Mouse (Mus musculus) gastrocnemius, postnatal 36 days (tissue): ENCODE measurements around the gene Hs6st2. TPM values are rescaled to one million over a fixed set of nuclear protein-coding genes. Genes with fewer than 3 reads are reported as not detected.
A peak's percentile ranks its signal among the peaks of the same experiment; 100 is the strongest.

ENCODE experiments used
- DNase-seq, 2 experiments: peaks; one replicate each; pipeline ENCODE4 v3.0.0; 2022
- intact Hi-C: fragments of 180-260 bp; cut with DNase I; formaldehyde crosslinking; loops from one replicate; pipeline ENCODE4 v1.15.1; 2025
- long read RNA-seq, 2 experiments: library from polyadenylated mRNA; stranded (forward); transcript quantifications; one replicate each; pipeline ENCODE4 v2.0.0; 2021
- total RNA-seq, 2 experiments: library from RNA; stranded (reverse); gene quantifications; 2 replicates each; pipeline ENCODE4 v1.2.3; 2021

Hs6st2 gene
- total RNA-seq: 1 to 10 TPM; 3.0 to 3.7 TPM
- long read RNA-seq, experiment 1, partial matches to known transcripts: 1 of 1 reads
- long read RNA-seq, experiment 1, other reads (novel, unspliced or antisense): 0 of 1 reads
- long read RNA-seq, experiment 2, partial matches to known transcripts: 0 of 1 reads
- long read RNA-seq, experiment 2, other reads (novel, unspliced or antisense): 1 of 1 reads

DNA sequence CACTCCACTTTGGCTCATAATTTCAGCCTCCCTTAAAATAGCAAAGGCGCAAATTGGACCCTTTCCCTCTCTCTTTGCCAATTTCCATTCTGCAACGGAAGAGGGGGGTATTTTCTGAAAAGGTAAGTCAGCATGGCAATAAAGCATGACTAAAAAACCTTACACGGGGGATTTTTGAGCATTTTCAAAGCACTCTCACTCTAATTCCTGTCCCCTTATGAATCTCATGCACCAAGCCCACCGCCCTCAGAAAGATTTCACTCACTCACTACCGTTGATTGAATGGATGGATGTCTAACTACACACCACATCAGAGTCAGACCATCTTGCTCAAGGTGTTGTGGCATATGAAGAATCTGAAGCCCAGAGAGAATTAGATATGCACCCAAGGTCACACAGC lies at the start of gene Hs6st2:
Hs6st2 (minus strand) TSS at position 101 of the 400 bp plus-strand sequence.
- intact Hi-C loops: no loop called here
- no peak for DNase-seq

DNA sequence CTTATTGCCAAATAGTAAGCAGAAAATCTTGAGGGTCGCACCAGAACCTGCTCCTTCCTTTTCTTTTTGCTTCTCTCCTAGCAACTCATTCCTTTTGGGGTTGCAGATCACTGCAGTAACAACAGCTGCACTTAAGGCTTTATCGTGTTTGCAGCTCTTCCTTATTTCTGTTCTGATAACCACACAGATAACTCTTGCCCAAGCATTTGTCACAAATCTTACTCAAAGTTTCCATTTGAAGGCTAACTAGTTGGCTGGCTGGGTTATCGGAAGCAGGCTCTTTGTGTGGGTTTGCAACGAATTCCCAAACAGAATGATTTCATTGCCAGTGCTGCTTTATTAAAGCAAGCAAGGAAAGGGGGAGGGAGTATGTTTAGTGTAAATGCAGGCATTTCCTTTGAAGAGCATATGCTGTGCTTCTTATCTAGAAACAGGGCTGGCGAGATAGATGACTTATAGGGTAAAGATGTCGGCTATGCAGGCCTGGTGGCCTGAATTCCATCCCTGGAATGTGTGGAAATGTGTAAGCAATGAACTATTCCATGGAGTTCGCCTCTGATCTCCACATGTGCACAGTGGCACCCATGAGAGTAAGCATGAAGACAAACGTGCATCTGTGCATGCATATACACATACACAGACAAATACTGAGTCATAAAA lies 32.6 kb upstream of the Hs6st2 start:
- DNase-seq: no peak
- intact Hi-C loops: no loop called here

DNA sequence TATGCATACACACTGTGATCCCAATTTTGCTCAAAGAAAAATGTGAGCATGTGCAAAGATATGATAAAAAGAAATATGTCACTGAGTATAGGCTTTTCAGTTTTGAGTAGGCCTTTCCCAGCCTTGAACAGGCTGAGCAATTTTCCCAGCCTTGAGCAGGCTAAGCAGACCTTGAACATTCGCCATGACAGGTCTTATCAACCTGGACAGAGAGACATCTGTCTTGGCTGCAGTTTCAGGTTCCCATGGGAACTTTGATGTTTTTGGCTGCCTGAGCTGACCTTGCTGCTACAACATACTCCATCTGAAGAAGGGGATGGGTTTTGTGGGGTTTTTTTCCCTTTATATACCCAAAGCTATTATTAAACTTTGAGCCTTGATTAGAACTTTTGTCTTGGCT lies 31.3 kb upstream of the Hs6st2 start:
- DNase-seq: no peak
- intact Hi-C loops: no loop called here

DNA sequence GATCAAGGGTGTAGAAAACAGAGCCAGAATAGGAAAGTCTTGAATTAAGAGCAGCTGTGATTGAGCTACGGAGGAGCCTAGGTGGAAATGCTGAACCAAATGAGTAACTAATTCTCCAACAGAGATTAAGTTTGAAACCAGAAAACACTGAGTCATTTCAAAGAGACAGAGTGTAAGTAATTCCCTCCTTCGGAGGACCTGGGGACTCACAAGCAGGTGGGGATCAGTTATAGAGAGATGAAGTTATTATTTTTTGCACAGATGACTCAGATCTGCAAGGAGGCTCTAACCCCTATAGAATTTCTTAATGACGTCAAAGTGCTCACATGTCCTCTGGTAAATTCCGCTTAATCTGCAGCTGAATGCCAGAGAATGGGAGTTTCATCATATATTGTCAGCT lies 21.2 kb upstream of the Hs6st2 start:
- intact Hi-C loops: no loop called here
- no peak for DNase-seq

DNA sequence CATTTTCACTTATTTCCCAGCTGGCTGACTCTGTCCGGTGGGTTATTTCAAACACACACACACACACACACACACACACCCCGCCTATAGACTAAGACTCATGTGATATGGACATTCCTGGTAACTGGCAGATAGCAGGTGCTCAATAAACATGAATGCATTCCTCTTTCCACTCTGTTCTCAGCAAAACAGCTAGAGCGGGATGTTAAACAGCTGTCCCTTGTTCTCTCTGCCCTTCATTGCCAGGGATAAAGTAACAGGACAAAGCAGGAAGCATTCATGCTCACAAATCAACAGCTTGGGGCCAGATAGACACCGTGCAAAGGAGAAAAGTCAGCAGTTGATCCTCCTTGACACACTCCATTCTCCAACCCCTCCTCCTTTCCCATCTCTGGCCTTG lies 17.4 kb upstream of the Hs6st2 start:
- intact Hi-C loops: no loop called here
- DNase-seq: no peak

DNA sequence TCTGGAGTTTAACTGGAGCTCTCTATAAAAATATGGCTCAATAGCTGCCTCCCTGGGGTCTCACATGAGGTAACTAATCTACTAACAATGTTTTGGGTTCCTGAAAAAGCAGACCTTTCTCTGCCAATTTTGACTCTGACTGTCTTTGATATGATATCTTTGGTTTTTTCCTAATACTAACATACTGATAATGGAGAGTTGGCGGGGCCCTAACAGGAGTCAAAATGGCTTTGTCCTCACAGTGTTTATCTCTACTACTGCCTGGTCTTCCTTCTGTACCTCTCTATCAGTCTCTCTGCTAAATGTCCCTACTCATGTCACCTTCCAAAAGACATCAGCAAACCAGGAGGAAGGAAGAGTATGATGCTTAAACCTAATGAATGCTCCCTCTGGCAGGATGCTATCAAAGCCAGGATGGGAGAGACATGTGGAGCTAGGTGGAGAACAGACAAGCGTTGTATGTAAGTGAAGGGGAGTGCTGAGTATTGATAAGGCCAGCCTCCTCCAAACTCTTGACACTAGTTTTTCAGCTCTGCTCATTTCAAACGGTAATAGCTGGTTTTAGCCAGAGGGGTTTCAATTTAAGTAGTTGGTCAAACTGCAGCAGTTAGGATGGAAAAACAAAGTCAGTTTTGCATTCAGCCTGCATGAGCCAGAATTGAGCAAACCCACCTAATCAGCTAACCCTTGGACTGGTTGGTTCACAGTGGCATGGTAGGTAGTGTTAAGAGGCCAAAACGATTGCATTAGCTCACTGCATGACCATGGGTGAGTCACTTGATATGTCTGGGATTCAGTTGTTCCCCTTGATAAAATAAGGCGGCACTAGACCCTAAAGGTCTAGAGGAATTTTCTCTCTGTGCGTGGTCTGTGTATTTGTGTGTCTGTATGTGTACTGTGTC lies 4.6 kb upstream of the Hs6st2 start:
- no peak for DNase-seq
- intact Hi-C loops: no loop called here

DNA sequence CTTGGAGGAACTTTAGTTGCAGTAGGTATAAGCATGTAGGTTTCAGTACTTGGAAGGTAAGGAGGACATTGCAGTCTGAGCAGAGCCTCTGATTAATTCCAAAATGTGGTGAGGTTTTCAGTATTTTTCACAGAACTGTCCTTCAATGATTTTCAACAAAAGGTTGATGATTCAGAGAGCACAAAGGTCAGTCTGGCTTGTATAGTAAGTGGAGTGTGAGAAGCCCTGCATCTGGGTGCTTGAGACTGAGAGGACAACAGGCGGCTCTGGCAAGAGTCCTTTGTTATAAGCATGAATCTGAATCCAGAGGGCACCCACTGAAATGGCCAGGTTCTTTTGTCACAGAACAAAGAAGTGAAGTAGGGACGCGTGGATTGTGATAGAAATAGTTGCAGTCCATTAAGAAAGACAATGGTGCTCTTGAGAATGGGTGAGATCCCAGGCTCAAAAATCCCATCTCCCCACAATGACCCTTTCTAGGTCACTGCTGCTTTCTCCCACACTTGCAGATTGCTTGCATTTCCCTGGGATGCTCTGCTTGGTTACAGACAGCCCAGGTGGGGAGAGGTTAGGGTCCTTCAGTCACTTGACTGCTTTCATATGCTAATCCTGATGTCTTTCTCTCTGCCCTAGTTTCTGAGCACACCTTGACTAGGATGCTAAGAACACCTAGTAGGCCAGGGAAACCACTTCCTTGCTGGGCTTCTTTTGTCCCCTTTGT lies 2.8 kb upstream of the Hs6st2 start:
- intact Hi-C loops: no loop called here
- DNase-seq: no peak

DNA sequence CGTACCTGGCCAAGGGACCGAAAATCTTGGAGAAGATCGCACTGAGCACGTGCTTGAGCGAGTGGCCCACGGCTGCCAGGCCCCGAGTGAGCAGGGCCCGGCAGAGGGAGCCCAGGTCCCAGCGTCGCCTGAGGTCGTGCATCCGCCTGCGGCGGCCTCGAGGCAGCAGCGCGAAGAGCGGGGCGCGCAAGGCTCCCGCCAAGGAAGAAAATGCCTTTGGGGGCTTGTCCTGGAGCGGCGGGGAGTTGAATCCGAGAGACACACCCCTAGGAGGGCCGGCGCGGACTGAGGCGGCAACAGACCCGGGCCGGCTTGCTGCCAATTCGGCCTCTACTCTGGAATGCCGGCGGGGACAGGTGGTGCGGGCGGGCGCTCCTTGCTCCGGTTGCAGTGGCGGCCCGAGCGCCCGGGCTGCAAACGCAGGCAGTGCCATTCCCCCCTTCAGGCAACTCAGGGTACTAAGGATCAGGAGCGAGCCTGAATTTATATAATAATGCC lies 437 bp downstream of the Hs6st2 start:
- DNase-seq: peak; percentile 8 to 10
- intact Hi-C loops: no loop called here

DNA sequence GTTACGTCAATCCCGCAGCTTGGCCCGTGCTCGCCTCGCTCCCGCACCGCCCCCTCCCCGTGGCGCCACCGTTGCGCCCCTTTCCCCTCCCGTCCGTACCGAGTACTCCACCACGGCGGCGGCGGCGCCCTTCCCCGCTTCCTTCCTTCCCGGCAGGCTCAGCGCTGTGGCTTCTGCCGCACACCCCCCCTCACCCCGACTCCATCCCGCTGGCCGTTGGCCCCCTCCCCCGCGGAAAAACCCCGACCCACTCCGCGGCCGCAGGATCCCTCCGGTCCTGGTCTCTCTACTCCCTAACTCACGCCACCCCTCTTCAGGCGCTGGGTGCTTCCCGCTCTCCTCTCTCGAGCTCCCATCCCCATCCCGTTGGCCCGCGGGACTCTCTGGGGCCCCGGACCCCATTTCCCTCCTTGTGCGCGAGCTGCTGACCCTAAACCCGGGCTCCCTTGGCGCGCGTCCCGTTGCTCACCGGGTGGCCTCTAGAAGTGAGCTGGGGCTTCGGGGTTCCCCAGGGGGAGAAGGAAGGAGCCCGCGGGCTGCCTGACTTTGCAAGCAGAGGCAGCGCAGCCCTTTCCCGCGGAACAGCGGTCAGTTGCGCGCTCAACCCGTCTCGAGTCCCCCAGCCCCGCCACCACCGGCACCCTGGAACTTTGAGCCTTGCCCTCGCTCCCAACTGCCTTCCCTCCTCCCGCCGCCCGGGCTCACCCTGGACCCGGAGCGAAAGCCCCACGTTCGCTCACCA lies 1.1 kb downstream of the Hs6st2 start:
- DNase-seq: peak; percentile 6 to 11
- intact Hi-C loops: no loop called here

DNA sequence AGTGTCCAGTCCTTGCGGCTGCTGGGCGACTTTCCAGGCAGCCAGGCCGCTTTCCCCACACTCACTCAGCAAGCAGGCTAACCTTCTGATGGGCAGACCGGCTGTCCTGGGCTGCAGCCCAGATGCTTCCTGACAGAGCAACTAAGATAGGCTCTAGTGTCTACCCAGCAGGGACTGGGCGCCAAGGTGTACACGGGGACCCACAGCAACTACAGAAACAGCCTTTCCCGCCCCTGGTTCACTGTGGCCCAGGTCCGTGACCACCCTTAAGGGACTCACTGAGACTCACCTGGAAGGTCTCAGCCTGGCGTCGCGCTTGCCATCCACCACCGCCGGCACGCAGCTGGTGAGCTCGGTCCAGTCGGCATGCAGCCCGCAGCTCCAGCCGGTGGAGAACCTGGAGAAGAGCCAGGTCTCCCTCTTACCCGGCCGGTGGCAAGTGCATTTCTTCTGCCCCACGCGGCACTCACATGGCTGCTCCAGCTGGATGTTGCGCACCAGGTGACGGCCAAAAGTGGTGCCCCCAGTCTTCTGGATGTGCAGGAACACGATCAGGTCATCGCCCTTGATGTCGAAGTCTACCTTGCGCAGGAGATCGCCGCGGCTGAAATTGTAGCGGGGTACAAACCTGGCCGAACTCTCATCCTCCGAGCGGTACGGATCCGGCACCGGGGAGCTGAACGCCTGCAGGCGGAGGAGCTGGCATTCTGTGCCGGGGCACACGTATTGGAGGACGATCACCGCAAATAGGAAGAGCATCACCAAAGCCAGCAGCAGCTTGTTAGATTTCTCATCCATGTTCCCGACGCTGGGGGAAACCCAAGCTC lies 1.8 kb downstream of the Hs6st2 start:
- intact Hi-C loops: no loop called here
- peak; percentile 5 to 17 for DNase-seq

DNA sequence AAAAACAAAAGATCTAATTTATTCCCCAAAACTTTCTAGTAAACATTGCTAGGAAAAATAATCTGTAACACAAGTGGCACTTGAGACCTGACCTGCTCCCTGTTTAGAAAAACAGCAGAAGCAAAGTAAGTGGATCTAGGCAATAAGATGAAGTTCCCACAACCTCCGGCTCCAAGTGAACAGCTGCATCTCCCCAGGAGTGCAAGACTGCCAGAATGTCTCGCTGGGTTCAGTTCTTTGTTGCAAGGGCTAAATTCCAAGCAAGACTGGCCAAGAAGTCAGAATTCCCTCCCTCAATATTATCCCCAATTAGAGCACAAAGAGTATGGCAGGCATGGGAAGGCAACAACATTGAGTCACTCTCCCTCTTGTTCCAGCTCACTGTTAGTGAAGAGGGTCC lies 23.4 kb downstream of the Hs6st2 start:
- peak in 1 of 2 experiments; percentile 4 for DNase-seq
- intact Hi-C loops: no loop called here

DNA sequence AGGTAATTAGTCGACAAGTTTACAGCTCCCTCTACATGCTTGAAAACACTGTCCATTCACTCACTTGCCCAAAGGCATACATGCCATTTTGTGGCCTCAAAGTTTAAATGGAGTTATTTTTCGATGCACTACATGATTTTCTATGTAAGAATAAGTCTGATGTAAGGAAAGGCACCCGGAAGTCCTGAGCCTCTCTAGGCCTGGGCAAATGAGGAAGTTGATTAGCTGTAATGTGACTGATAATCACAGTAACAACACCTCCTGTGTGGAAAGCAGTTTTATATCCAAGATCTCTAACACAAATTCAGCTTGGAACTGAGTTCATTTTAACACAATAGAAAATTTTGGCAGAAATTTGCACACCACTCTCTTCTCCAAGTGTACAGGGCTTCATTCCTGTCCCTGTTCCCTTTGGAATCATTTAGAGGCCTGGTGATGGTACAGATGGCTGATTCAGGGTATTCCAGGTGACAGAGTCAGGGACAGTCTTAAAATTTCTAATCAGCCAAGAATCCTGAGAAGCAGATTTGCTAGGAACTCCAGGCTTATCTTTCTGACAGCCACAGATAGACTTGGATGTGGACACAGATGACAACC lies 38.9 kb downstream of the Hs6st2 start:
- intact Hi-C loops: no loop called here
- no peak for DNase-seq

DNA sequence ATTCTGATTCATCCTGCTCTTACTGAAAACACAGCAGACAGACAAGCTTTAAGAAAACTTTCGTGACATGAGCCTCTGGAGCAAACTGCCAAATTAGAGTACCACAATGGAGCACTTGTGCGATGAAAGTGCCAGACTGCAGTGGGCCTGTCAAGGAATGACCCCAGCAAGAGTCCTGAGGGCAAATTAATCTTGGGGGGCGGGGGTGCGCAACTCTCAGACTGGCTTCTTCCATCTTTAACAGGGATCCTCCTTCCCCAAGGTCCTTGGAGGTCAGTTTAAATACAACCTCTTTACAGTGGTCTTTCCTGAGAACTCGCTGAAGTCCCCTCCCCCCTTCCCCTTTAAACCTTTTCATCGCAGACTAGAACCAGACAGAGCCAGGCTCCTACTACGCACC lies 45.9 kb downstream of the Hs6st2 start:
- intact Hi-C loops: no loop called here
- no peak for DNase-seq

DNA sequence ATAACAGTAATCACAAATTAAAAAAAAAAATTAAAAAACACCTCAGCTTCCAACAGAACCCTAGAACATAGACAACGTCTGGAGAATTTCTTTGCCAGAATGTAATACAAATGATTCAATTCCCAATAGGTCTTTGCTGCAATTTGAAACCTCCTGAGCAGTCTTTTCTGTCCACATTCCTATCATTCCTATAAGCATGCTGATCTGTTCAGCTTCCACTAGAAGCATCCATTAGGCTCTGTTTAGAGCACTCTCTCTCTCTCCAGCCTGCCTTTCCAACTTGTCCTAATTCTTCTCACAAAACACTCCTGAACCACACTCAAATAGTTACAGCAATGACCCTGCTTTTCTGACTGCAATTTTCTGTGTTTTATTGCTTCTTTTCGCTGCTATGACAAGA lies 50.3 kb downstream of the Hs6st2 start:
- no peak for DNase-seq
- intact Hi-C loops: no loop called here

DNA sequence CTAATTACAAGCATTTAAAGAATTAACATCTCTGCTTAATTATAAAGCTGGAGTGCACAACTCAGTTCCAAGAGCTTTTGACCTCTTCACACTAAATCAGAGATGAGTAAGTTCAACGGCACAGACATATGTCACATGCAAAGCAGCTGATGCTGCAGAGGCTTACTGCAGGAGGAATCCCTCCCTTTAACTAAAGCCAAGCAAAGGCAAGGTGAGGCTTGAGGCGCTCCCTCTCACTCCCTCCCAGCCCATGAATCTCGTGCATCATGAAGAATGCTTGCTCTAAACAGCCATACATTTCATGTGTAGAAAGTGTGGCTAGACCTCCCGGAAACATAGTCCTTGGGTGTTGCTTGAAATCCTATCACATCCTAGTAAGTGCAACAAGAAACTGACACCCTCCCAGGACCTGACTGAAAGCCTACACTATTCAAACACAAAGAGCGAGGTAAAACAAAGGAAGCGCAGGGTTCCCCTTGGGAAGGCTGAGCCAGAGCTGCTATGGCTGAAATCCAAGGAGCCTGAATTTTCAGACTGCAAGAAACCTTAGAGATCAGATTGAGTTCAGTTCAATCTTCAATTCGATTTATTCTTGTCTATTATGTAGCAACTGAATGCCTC lies 67.2 kb downstream of the Hs6st2 start:
- no peak for DNase-seq
- intact Hi-C loops: no loop called here

DNA sequence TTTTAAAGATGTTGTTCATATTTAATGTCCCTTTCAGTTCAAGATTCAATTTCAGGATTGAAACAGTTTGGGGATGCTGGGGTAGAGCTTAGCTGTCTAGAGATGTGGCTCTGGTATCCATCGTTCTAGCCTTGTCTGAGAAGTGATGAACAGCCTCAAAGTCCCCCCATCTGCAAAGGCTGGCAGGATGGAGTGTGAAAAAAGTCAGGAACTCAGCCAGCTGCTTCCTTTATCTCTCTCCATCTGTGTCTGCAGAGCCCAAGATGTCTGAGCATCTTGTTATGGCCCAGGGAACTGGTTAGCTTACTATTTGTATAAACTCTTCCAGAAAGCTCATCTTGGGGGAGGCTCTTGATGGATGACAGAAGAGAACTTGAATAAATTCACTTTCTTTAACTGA lies 70.9 kb downstream of the Hs6st2 start:
- intact Hi-C loops: no loop called here
- DNase-seq: no peak

DNA sequence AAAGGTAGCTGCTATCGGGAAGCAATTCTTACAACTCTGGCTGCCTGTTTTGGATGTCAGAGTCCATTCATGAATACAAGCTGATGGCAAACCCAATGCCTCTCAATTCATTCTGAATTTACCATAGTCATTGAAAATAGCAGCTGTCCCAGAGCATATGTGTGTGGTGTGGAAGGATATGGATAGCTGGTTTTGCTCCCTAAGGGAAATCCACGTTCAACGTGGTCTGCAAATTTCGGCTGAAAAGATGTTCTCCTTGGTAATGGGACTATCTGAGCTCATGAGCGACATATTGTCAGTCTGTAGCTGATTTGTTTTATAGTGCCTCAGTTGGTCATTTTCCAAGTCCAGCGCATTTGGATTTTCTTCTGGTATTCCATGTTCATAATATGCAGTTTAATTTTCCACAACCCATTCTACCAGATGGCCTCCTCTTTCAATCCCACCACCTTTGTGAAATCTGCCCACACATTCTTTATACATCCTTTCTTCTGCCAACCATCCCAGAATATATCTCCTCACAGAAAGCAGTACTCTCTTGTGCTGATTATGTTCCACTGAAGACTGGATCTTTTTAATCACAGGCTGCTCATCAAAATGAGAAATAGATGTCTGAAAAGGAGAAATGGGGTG lies 75.3 kb downstream of the Hs6st2 start:
- intact Hi-C loops: no loop called here
- DNase-seq: no peak

DNA sequence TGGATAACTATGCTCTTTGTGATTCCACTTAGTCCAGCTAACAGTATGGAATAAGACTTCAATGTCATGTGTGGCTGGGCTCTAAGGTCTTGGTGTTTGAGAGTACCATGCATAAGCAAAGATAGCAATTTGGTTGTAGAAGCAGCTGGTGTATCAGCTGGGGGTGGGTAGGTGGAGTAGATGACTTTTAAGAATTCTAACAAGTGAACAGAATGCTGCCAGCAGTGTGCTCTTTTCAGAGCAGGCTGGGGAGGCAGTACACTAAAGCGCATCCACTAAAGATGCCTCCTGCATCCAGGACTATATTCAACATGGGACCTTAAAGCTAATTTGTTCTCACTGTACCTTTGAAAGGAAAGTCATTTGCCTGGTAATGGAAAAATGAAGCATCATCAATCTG lies 88.9 kb downstream of the Hs6st2 start:
- intact Hi-C loops: no loop called here
- no peak for DNase-seq
